Comparison of ENCODE assay signal across 8 mouse cellular contexts in genomic region chr13:24799925-24800673, GRCm38 (mm10). TPM values are rescaled to one million over a fixed set of nuclear protein-coding genes. Genes with fewer than 3 reads are reported as not detected.
DNase-seq lines count a peak whose midpoint lies in the region; ATAC-seq lines count a peak whose summit lies in the region.

No protein-coding gene starts in this region.

- no peaks in the 10 kb centered on the region for H3K27me3 ChIP-seq in embryonic facial prominence, embryonic 10.5 days (replicated peaks; ENCODE audit: low read depth, poor library complexity, severe bottlenecking)
- H3K27me3 ChIP-seq in kidney, embryonic 14.5 days (ENCODE audit: control insufficient read depth, insufficient read depth, low read length), result no peaks in the 10 kb centered on the region
- no peaks in the 10 kb centered on the region for H3K27me3 ChIP-seq in neural tube, embryonic 12.5 days (replicated peaks)

- H3K4me1 ChIP-seq in embryonic facial prominence, embryonic 10.5 days, result peaks cover 35% of the 10 kb centered on the region
- peaks cover 19% of the 10 kb centered on the region for H3K4me1 ChIP-seq in kidney, embryonic 14.5 days (ENCODE audit: control insufficient read depth, insufficient read depth, low read length)
- H3K4me1 ChIP-seq in neural tube, embryonic 12.5 days, result peaks cover 17% of the 10 kb centered on the region

- H3K4me3 ChIP-seq in embryonic facial prominence, embryonic 10.5 days, result peak overlapping the region; percentile 99
- peak overlapping the region; percentile 98 for H3K4me3 ChIP-seq in kidney, embryonic 14.5 days (ENCODE audit: low read length)
- peak overlapping the region; percentile 97 for H3K4me3 ChIP-seq in neural tube, embryonic 12.5 days

- WGBS in embryonic facial prominence, embryonic 10.5 days, result under 1% methylated on average over 31 of the region's 31 CpGs
- WGBS in kidney, embryonic 14.5 days, result 1% methylated on average over 31 of the region's 31 CpGs
- WGBS in neural tube, embryonic 12.5 days, result under 1% methylated on average over 31 of the region's 31 CpGs

- no peaks in the 10 kb centered on the region for H3K9me3 ChIP-seq in embryonic facial prominence, embryonic 10.5 days
- no peaks in the 10 kb centered on the region for H3K9me3 ChIP-seq in kidney, embryonic 14.5 days (ENCODE audit: control insufficient read depth, low read length)
- H3K9me3 ChIP-seq in neural tube, embryonic 12.5 days, result no peaks in the 10 kb centered on the region

- H3K4me2 ChIP-seq in kidney, embryonic 14.5 days (replicated peaks; ENCODE audit: low read depth, low read length), result peak overlapping the region; percentile 67
- H3K4me2 ChIP-seq in neural tube, embryonic 12.5 days (replicated peaks), result peak overlapping the region; percentile 79

- peaks cover 6% of the 10 kb centered on the region for H3K36me3 ChIP-seq in embryonic facial prominence, embryonic 10.5 days (replicated peaks)
- H3K36me3 ChIP-seq in kidney, embryonic 14.5 days (ENCODE audit: control insufficient read depth, insufficient read depth, low read length), result peaks cover 4% of the 10 kb centered on the region; the same call in 1 of the 2 replicates
- H3K36me3 ChIP-seq in neural tube, embryonic 12.5 days, result peaks cover 3% of the 10 kb centered on the region; the same call in 1 of the 2 replicates

- peak overlapping the region; percentile 50 for H3K9ac ChIP-seq in kidney, embryonic 14.5 days (ENCODE audit: low read depth, low read length)
- peak overlapping the region; percentile 49 for H3K9ac ChIP-seq in neural tube, embryonic 12.5 days

- peak overlapping the region; percentile 97 for H3K27ac ChIP-seq in embryonic facial prominence, embryonic 10.5 days (replicated peaks)
- H3K27ac ChIP-seq in kidney, embryonic 14.5 days (ENCODE audit: low read depth, low read length), result peak overlapping the region; percentile 75; the same call in 1 of the 2 replicates
- H3K27ac ChIP-seq in neural tube, embryonic 12.5 days, result no peak overlapping the region

- DNase-seq in A20 (ENCODE audit: low read depth, low spot score), result peak; percentile 65
- peak; percentile 54 to 66 for DNase-seq in adrenal gland, adult 18-20 months (ENCODE audit: low spot score in 2 of 2)
- DNase-seq in embryonic facial prominence, embryonic 10.5 days (ENCODE audit: low spot score), result peak; percentile 41
- peak; percentile 57 to 71 for DNase-seq in heart, adult 9 months (ENCODE audit: low spot score in 2 of 2)
- DNase-seq in lung, adult 18-20 months, result peak; percentile 43 to 53
- peak; percentile 13 to 42 for DNase-seq in thymus, adult 18-20 months

- no peak; the same call in 1 of the 2 replicates for ATAC-seq in kidney, embryonic 14.5 days (ENCODE audit: low FRiP score, low TSS enrichment)
- peak; percentile 31 for ATAC-seq in neural tube, embryonic 12.5 days (ENCODE audit: low FRiP score, low read depth)

RNA-seq across cellular contexts. Expression of gene BC005537, which starts 1.4 kb away (rescaled TPM):
- 100 to 1,000 TPM; 173 to 246 TPM for total RNA-seq in adrenal gland, adult 18-20 months (2021)
- 10.2 and 11.2 TPM in 2 replicates for polyA plus RNA-seq in embryonic facial prominence, embryonic 10.5 days (2016; fragmentation: Nextera tagmentation; extraction: Ambion mirVana)
- 35.3 and 41.5 TPM in 2 replicates for polyA plus RNA-seq in kidney, embryonic 14.5 days (2014; fragmentation: Nextera tagmentation; extraction: Ambion mirVana)
- polyA plus RNA-seq in neural tube, embryonic 12.5 days (2016; fragmentation: Nextera tagmentation; extraction: Ambion mirVana), result 21.4 and 24.1 TPM in 2 replicates

RNA-seq across cellular contexts. Expression of gene Acot13, which starts 31.2 kb away (rescaled TPM):
- total RNA-seq in adrenal gland, adult 18-20 months (2021), result 10 to 100 TPM; 67.1 to 80.5 TPM
- 55.1 and 65.5 TPM in 2 replicates for polyA plus RNA-seq in embryonic facial prominence, embryonic 10.5 days (2016; fragmentation: Nextera tagmentation; extraction: Ambion mirVana)
- polyA plus RNA-seq in kidney, embryonic 14.5 days (2014; fragmentation: Nextera tagmentation; extraction: Ambion mirVana), result 81.8 and 91.6 TPM in 2 replicates
- polyA plus RNA-seq in neural tube, embryonic 12.5 days (2016; fragmentation: Nextera tagmentation; extraction: Ambion mirVana), result 43.4 and 44.3 TPM in 2 replicates

RNA-seq across cellular contexts. Expression of gene Tdp2, which starts 31.4 kb away (rescaled TPM):
- 10 to 100 TPM; 15.8 to 19.8 TPM for total RNA-seq in adrenal gland, adult 18-20 months (2021)
- polyA plus RNA-seq in embryonic facial prominence, embryonic 10.5 days (2016; fragmentation: Nextera tagmentation; extraction: Ambion mirVana), result 71.9 and 74.9 TPM in 2 replicates
- 68.8 and 79.9 TPM in 2 replicates for polyA plus RNA-seq in kidney, embryonic 14.5 days (2014; fragmentation: Nextera tagmentation; extraction: Ambion mirVana)
- 60.9 and 61.5 TPM in 2 replicates for polyA plus RNA-seq in neural tube, embryonic 12.5 days (2016; fragmentation: Nextera tagmentation; extraction: Ambion mirVana)

RNA-seq across cellular contexts. Expression of gene Gmnn, which starts 38.4 kb away (rescaled TPM):
- 1 to 10 TPM; 5.8 to 6.5 TPM for total RNA-seq in adrenal gland, adult 18-20 months (2021)
- polyA plus RNA-seq in embryonic facial prominence, embryonic 10.5 days (2016; fragmentation: Nextera tagmentation; extraction: Ambion mirVana), result 177 and 178 TPM in 2 replicates
- 134 and 174 TPM in 2 replicates for polyA plus RNA-seq in kidney, embryonic 14.5 days (2014; fragmentation: Nextera tagmentation; extraction: Ambion mirVana)
- 66.3 and 69.1 TPM in 2 replicates for polyA plus RNA-seq in neural tube, embryonic 12.5 days (2016; fragmentation: Nextera tagmentation; extraction: Ambion mirVana)

RNA-seq across cellular contexts. Expression of gene D130043K22Rik, which starts 44.8 kb away (rescaled TPM):
- under 1 TPM; 0.51 to 0.66 TPM for total RNA-seq in adrenal gland, adult 18-20 months (2021)
- 0.19 and 0.27 TPM in 2 replicates for polyA plus RNA-seq in embryonic facial prominence, embryonic 10.5 days (2016; fragmentation: Nextera tagmentation; extraction: Ambion mirVana)
- polyA plus RNA-seq in kidney, embryonic 14.5 days (2014; fragmentation: Nextera tagmentation; extraction: Ambion mirVana), result 0.29 and 0.64 TPM in 2 replicates
- 1.9 and 2.4 TPM in 2 replicates for polyA plus RNA-seq in neural tube, embryonic 12.5 days (2016; fragmentation: Nextera tagmentation; extraction: Ambion mirVana)
